Mouse (Mus musculus) embryonic fibroblast, embryonic 13.5 days (primary cell): ENCODE measurements around the gene Fli1. TPM values are rescaled to one million over a fixed set of nuclear protein-coding genes. Genes with fewer than 3 reads are reported as not detected.
A peak's percentile ranks its signal among the peaks of the same experiment; 100 is the strongest.

Experiments used
- H3K27ac ChIP-seq: 2 replicates; pipeline ENCODE4 v1.5.1; 2012; ENCODE audit warnings: low read length, control low read depth, inconsistent platforms; ENCODE audit not compliant: insufficient read depth
- H3K4me1 ChIP-seq: 2 replicates; pipeline ENCODE4 v1.6.1; 2011; ENCODE audit warnings: low read length; ENCODE audit not compliant: control insufficient read depth, insufficient read depth
- H3K4me3 ChIP-seq: 2 replicates; pipeline ENCODE4 v1.5.1; 2011; ENCODE audit warnings: mild to moderate bottlenecking, control low read depth, low read length; ENCODE audit not compliant: insufficient read depth
- CTCF ChIP-seq: IDR thresholded peaks from 2 replicates; pipeline ENCODE4 v1.5.1; 2011; ENCODE audit warnings: mild to moderate bottlenecking, control low read depth, low read length, moderate library complexity, borderline replicate concordance; ENCODE audit not compliant: insufficient read depth
- POLR2A ChIP-seq: IDR thresholded peaks from 2 replicates; pipeline ENCODE4 v1.6.1; 2011; ENCODE audit warnings: low read depth, mild to moderate bottlenecking, control low read depth, low read length, moderate library complexity
- polyA plus RNA-seq: library from polyadenylated mRNA; stranded (reverse); fragments of >200 nt; gene quantifications from 2 replicates; pipeline ENCODE4 v1.2.4, GENCODE M21; 2011; ENCODE audit warnings: low read depth; ENCODE audit not compliant: missing spikeins, insufficient read length

Gene Fli1
- polyA plus RNA-seq, 1 experiment, result 6.8 TPM

DNA sequence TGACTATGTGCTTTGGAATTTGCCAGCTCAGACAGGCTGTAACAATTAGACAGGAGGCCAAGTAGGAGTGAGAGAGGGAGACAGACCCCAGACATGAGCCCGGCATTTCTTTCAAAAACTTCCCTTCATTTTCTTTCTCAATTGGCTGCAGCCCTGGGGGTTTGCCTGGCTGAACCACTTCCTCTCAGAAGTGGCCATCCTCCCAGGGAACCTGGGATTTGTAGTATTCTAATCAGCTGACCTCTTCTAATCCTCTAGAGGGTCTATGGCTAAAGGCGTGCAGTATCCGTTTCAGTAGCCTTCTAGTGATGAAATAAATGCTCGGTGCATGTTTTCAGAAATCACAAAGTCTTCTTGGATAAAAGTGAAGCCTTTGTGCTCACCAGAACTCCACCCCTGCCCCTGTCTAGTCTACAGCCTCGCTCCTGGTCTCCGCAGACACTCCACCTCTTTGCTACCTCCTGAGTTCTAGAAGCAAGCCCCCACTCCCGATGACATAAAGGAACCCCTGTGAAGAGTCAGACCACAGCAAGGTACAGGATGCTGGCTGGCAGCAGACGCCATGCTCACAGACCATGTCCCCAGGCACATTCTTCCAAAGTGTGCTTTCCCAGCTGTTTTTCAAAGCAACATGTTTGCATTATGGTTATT lies 125.1 kb downstream of the Fli1 start:
- Histone ChIP-seq H3K27ac (no peak overlapping the region), H3K4me1 (peaks cover 2% of the 10 kb centered on the region), H3K4me3 (no peak overlapping the region)
- TF ChIP-seq POLR2A (no peak), CTCF (no peak)

GRCm38 (mm10) chr9:32415952-32416351 lies 126.7 kb downstream of the Fli1 start:
- Histone ChIP-seq H3K4me1 (peaks cover 2% of the 10 kb centered on the region), H3K27ac (no peak overlapping the region), H3K4me3 (no peak overlapping the region)
- TF ChIP-seq CTCF, result no peak
- no peak for TF ChIP-seq POLR2A

- no peak for TF ChIP-seq CTCF
- TF ChIP-seq POLR2A, result no peak
- Histone ChIP-seq H3K27ac (no peak overlapping the region), H3K4me3 (no peak overlapping the region), H3K4me1 (peaks cover 2% of the 10 kb centered on the region)
Observed at GRCm38 (mm10) chr9:32414956-32415355, 127.7 kb downstream of the Fli1 start.

DNA sequence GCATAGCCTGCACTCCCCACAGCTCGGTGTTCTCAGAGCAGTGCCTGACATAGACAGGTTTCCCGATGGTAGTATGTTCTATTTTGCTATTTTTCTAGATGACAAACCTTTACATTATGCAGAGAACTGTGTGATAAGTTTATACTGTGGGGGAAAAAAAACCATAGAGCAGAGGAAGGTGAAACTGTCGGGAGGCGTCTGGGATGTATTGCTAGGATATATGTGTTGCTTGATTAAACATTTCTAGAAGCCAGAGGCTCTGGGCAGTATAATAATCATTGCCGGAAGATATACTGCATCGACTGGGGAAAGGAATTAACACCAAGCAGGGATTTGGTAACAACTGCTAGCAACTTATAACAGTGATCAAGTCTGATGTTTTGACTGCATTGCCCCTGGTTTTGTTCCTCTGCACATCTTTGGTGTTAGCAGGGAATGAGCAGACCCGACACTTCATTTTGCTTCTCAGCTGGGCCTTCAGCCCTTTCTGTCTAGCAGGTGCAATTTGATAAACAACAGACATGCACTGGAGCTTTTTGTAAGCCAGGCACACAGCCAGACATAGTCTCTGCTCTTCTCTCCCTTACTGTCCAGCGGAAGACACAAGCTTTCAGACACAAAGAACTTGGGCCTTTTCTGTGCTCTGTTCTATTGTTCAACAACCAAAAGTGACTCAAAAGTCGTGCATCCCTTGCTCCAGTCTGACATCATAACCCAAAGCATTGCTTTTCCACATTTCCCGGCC lies 129.7 kb downstream of the Fli1 start:
- Histone ChIP-seq H3K4me1 (peaks cover 2% of the 10 kb centered on the region), H3K4me3 (no peak overlapping the region), H3K27ac (no peak overlapping the region)
- TF ChIP-seq CTCF (no peak), POLR2A (no peak)

GRCm38 (mm10) chr9:32411507-32411906 lies 131.2 kb downstream of the Fli1 start:
- Histone ChIP-seq H3K4me1 (no peaks in the 10 kb centered on the region), H3K27ac (no peak overlapping the region), H3K4me3 (no peak overlapping the region)
- TF ChIP-seq CTCF (no peak), POLR2A (no peak)

GRCm38 (mm10) chr9:32410671-32411070 lies 132.0 kb downstream of the Fli1 start:
- TF ChIP-seq POLR2A (no peak), CTCF (no peak)
- Histone ChIP-seq H3K4me1 (0 out of 2 replicates have a peak, but pooled peaks cover 2% of the 10 kb centered on the region), H3K27ac (no peak overlapping the region), H3K4me3 (no peak overlapping the region)

DNA sequence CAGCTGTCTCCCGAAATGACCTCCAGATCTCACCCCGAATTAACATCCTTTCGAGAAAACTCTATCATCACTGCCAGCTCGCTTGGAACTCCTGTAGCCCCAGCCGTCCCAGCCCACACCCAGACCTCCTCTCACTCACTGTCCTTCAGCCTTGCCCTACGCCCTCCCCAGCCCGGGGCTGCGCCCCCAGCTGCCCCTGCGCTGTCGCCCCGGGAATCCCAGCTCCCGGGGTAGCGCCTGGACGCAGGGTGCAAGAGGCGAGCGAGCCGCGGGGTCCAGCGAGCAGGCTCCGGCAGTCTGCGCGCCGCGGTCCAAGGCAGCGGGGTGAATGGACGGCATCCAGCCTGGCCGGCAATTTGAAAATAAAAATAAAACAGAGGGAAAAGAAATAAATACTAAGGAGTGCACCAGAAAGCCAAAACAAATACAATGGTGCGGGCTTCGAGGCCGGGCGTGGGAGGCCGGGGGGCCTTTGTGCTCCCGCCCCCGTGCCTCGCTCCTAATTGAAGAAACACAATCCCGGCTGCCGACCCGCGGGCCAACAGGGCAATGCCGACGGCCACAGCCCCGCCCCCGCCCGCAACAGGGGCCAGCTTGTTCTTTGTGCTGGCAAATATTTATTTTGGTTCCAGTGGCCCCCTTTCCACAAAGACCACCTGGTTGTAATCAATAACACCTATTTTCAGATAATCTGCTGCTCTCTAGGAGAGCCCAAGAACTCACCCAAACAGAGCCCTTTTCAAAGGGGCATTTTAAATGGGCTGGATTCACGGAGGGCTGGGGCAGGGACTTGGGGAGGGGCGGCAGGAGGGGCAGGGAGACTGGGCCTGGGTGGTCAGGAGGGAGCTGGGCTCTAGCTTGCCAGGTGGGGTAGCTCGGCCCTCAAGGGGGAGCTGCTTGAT lies 133.3 kb downstream of the Fli1 start:
- Histone ChIP-seq H3K4me1 (0 out of 2 replicates have a peak, but pooled peaks cover 2% of the 10 kb centered on the region), H3K27ac (no peak overlapping the region), H3K4me3 (peak overlapping the region; percentile 37)
- TF ChIP-seq CTCF, result no peak
- no peak for TF ChIP-seq POLR2A

GRCm38 (mm10) chr9:32408730-32409059 lies 134.0 kb downstream of the Fli1 start:
- no peak overlapping the region for H3K27ac ChIP-seq
- H3K4me1 ChIP-seq, result 0 out of 2 replicates have a peak, but pooled peaks cover 2% of the 10 kb centered on the region
- peak overlapping the region; percentile 37 for H3K4me3 ChIP-seq
- TF ChIP-seq POLR2A (no peak), CTCF (no peak)

- no peak overlapping the region for H3K4me3 ChIP-seq
- H3K4me1 ChIP-seq, result 0 out of 2 replicates have a peak, but pooled peaks cover 6% of the 10 kb centered on the region
- H3K27ac ChIP-seq, result no peak overlapping the region
- TF ChIP-seq CTCF (peak; percentile 53; the same call in 1 of the 2 replicates), POLR2A (no peak)
Observed at GRCm38 (mm10) chr9:32405191-32405925, 137.3 kb downstream of the Fli1 start.
